Mouse (Mus musculus): Measurements from ENCODE around the gene Dner. TPM values are rescaled to one million over a fixed set of nuclear protein-coding genes. Genes with fewer than 3 reads are reported as not detected.

Gene Dner
- polyA plus RNA-seq, 1 experiment from 2014 or later, result 0.05 TPM

DNA sequence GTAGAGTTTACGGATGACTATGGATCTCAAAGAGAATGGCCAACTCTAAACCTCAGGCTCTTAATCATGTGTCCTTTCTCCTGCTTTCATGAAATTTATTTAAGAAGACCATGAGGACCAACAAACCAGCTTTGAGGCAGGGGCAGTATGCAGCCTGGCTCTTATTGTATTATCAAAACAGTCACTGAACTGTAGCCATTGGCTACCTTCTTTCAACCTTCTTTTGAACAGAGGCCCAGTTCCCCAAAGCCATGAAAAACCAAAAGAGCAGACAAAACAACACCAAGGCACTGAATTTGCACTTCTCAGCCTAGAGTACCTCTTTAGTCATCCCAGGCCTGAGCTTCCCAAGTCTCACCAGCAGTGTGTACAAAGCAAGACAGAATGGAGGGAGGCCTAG is 207.5 kb downstream of the Dner start:
- no peak overlapping the region for H3K4me2 ChIP-seq (ENCODE audit: low read depth, low read length)
- H3K9ac ChIP-seq (ENCODE audit: low read depth, low read length), result no peak overlapping the region
- H3K9me3 ChIP-seq (replicated peaks; ENCODE audit: control insufficient read depth, low read length), result no peaks in the 10 kb centered on the region
- no peak overlapping the region for H3K27ac ChIP-seq (ENCODE audit: low read length)
- 77% methylated on average over 1 of the region's 1 CpGs for WGBS (ENCODE audit: insufficient replicate concordance)
- no peaks in the 10 kb centered on the region for H3K36me3 ChIP-seq (ENCODE audit: control insufficient read depth, insufficient read depth)
- ATAC-seq (ENCODE audit: low read depth), result no peak
- H3K4me3 ChIP-seq (ENCODE audit: low read depth, low read length), result no peak overlapping the region
- no peaks in the 10 kb centered on the region for H3K4me1 ChIP-seq (ENCODE audit: control insufficient read depth, low read depth, low read length)
- H3K27me3 ChIP-seq (ENCODE audit: control insufficient read depth, insufficient read depth, low read depth, low read length), result no peaks in the 10 kb centered on the region

DNA sequence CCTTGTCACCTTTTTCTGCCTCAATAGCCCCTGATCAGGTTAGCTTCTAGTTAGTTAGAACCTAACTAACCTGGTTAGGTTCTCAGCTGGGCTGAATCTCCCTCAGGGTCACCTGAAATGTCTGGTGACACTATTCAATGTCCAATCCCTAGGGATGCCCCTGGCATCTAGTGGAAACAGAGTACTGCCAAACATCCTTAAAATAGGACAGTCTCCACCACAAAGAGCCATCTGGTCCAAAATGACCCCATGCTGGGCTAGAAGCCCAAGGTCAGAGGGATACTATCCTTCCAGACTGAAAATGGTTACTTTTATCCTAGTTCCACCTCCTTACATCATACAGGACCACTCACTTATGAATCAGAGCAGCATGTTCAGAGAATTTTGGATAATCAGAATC is 211.0 kb downstream of the Dner start:
- no peak overlapping the region for H3K4me2 ChIP-seq (ENCODE audit: low read depth, low read length)

GRCm38 (mm10) chr1:84484577-84484976 is 211.4 kb downstream of the Dner start:
- Histone ChIP-seq H3K27me3 (ENCODE audit: control insufficient read depth, insufficient read depth, low read depth, low read length) (no peaks in the 10 kb centered on the region), H3K9ac (ENCODE audit: low read depth, low read length) (no peak overlapping the region), H3K27ac (ENCODE audit: low read length) (no peak overlapping the region), H3K4me3 (ENCODE audit: low read depth, low read length) (no peak overlapping the region), H3K4me1 (ENCODE audit: control insufficient read depth, low read depth, low read length) (no peaks in the 10 kb centered on the region), H3K36me3 (ENCODE audit: control insufficient read depth, insufficient read depth) (no peaks in the 10 kb centered on the region), H3K9me3 (replicated peaks; ENCODE audit: control insufficient read depth, low read length) (no peaks in the 10 kb centered on the region), H3K4me2 (ENCODE audit: low read depth, low read length) (no peak overlapping the region)
- no peak for ATAC-seq (ENCODE audit: low read depth)
- WGBS (ENCODE audit: insufficient replicate concordance), result 65% methylated on average over 3 of the region's 3 CpGs

More for the DNA sequence above, 211.0 kb downstream of the Dner start:
- Histone ChIP-seq H3K9me3 (replicated peaks; ENCODE audit: control insufficient read depth, low read length) (no peaks in the 10 kb centered on the region), H3K36me3 (ENCODE audit: control insufficient read depth, insufficient read depth) (no peaks in the 10 kb centered on the region), H3K4me1 (ENCODE audit: control insufficient read depth, low read depth, low read length) (no peaks in the 10 kb centered on the region), H3K4me3 (ENCODE audit: low read depth, low read length) (no peak overlapping the region), H3K27ac (ENCODE audit: low read length) (no peak overlapping the region), H3K9ac (ENCODE audit: low read depth, low read length) (no peak overlapping the region), H3K27me3 (ENCODE audit: control insufficient read depth, insufficient read depth, low read depth, low read length) (no peaks in the 10 kb centered on the region)
- no peak for ATAC-seq (ENCODE audit: low read depth)

GRCm38 (mm10) chr1:84479976-84480375 is 216.0 kb downstream of the Dner start:
- Histone ChIP-seq H3K9me3 (replicated peaks; ENCODE audit: control insufficient read depth, low read length) (no peaks in the 10 kb centered on the region), H3K9ac (ENCODE audit: low read depth, low read length) (no peak overlapping the region), H3K4me2 (ENCODE audit: low read depth, low read length) (no peak overlapping the region), H3K36me3 (ENCODE audit: control insufficient read depth, insufficient read depth) (no peaks in the 10 kb centered on the region), H3K4me1 (ENCODE audit: control insufficient read depth, low read depth, low read length) (no peaks in the 10 kb centered on the region), H3K27me3 (ENCODE audit: control insufficient read depth, insufficient read depth, low read depth, low read length) (no peaks in the 10 kb centered on the region), H3K4me3 (ENCODE audit: low read depth, low read length) (no peak overlapping the region), H3K27ac (ENCODE audit: low read length) (no peak overlapping the region)
- WGBS (ENCODE audit: insufficient replicate concordance), result 74% methylated on average over 8 of the region's 8 CpGs
- ATAC-seq (ENCODE audit: low read depth), result no peak

DNA sequence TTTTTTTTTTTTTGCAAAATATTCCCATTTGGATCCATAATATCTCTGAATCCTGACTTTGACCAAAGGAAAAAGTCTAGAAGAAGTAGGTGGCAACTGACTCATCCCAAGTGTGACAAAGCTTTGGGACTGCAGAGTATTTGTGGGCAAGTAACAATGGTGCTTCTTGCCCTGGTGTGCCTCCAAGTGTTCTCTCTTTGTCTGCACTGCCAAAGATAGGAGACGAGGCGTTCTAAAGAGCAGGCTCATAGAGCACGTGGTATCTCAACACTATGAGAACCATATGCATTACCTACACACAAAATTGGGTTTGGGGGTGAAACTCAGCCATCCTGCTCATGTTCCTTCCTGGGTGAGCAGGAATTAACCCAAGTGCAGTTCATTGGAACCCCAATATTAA is 221.7 kb downstream of the Dner start:
- no peak for ATAC-seq (ENCODE audit: low read depth)
- no peak overlapping the region for H3K9ac ChIP-seq (ENCODE audit: low read depth, low read length)
- WGBS (ENCODE audit: insufficient replicate concordance), result 61% methylated on average over 3 of the region's 3 CpGs
- H3K4me3 ChIP-seq (ENCODE audit: low read depth, low read length), result no peak overlapping the region
- H3K9me3 ChIP-seq (replicated peaks; ENCODE audit: control insufficient read depth, low read length), result no peaks in the 10 kb centered on the region
- no peaks in the 10 kb centered on the region for H3K36me3 ChIP-seq (ENCODE audit: control insufficient read depth, insufficient read depth)
- H3K4me1 ChIP-seq (ENCODE audit: control insufficient read depth, low read depth, low read length), result no peaks in the 10 kb centered on the region
- no peaks in the 10 kb centered on the region for H3K27me3 ChIP-seq (ENCODE audit: control insufficient read depth, insufficient read depth, low read depth, low read length)
- H3K27ac ChIP-seq (ENCODE audit: low read length), result no peak overlapping the region
- H3K4me2 ChIP-seq (ENCODE audit: low read depth, low read length), result no peak overlapping the region

DNA sequence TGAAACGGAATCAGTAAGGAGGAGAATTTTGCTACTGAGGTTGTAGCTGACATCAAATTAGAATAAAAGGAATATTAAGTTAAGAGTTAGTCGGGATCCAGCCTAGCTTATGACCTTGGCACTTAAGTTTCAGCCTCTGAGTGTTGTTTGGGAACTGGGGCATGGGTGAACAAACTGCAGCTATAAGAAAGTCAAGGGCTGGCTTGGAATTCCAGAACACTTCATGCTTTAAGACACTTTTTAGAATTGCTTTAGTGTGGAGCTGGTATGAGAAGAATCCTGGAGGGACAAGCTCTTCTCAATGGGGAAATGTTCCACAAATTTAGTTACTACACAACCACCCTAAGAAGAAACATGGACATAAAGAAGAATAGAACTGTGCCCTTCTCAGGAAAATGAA is 223.8 kb downstream of the Dner start:
- WGBS (ENCODE audit: insufficient replicate concordance), result 56% methylated on average over 2 of the region's 2 CpGs
- ATAC-seq (ENCODE audit: low read depth), result no peak
- no peak overlapping the region for H3K27ac ChIP-seq (ENCODE audit: low read length)
- H3K4me2 ChIP-seq (ENCODE audit: low read depth, low read length), result no peak overlapping the region
- no peaks in the 10 kb centered on the region for H3K36me3 ChIP-seq (ENCODE audit: control insufficient read depth, insufficient read depth)
- H3K4me3 ChIP-seq (ENCODE audit: low read depth, low read length), result no peak overlapping the region
- H3K9me3 ChIP-seq (replicated peaks; ENCODE audit: control insufficient read depth, low read length), result no peaks in the 10 kb centered on the region
- H3K27me3 ChIP-seq (ENCODE audit: control insufficient read depth, insufficient read depth, low read depth, low read length), result no peaks in the 10 kb centered on the region
- H3K9ac ChIP-seq (ENCODE audit: low read depth, low read length), result no peak overlapping the region
- no peaks in the 10 kb centered on the region for H3K4me1 ChIP-seq (ENCODE audit: control insufficient read depth, low read depth, low read length)

DNA sequence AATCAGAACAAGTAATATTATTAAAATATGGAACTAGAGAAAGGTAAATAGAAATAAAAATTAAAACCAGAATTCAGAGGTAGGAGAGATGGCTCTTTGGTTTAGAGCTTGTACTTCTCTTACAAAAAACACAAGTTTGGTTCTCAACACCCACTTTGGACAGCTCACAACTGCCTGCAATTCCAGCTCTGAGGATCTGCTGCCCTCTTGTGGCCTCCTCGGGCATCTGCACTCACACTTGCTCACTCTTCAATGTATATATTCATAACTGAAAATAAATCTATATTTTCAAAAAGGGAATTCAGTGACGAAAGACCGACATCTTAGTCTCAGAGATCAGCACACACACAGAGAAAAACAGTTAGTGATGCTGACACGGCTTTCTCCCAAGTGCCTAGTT is 225.7 kb downstream of the Dner start:
- Histone ChIP-seq H3K9me3 (replicated peaks; ENCODE audit: control insufficient read depth, low read length) (no peaks in the 10 kb centered on the region), H3K36me3 (ENCODE audit: control insufficient read depth, insufficient read depth) (no peaks in the 10 kb centered on the region), H3K27ac (ENCODE audit: low read length) (no peak overlapping the region), H3K4me3 (ENCODE audit: low read depth, low read length) (no peak overlapping the region), H3K4me2 (ENCODE audit: low read depth, low read length) (no peak overlapping the region), H3K27me3 (ENCODE audit: control insufficient read depth, insufficient read depth, low read depth, low read length) (no peaks in the 10 kb centered on the region), H3K4me1 (ENCODE audit: control insufficient read depth, low read depth, low read length) (no peaks in the 10 kb centered on the region), H3K9ac (ENCODE audit: low read depth, low read length) (no peak overlapping the region)
- no peak for ATAC-seq (ENCODE audit: low read depth)
- 58% methylated on average over 4 of the region's 4 CpGs for WGBS (ENCODE audit: insufficient replicate concordance)

GRCm38 (mm10) chr1:84467664-84468063 is 228.4 kb downstream of the Dner start:
- ATAC-seq (ENCODE audit: low read depth), result no peak

DNA sequence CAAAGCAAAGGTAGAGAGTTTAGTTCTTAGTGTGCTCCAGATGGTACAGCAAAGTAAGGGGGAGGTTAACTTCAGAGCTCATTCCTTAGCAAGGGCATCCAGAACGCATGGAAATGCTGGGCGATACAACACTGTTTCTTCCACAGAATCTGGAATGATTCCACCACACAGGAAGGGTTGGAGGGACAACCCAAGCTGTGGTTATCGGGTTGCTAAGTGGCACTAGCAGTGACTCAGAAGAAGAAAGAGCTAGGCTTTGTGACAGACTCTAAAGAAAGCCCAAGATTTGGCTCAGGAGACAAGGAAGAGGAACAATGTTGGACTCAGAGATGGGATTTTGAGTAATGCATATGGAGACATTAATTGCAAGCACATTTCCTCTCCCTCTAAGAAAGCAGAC is 231.3 kb downstream of the Dner start:
- WGBS (ENCODE audit: insufficient replicate concordance), result 57% methylated on average over 3 of the region's 3 CpGs
- Histone ChIP-seq H3K27me3 (ENCODE audit: control insufficient read depth, insufficient read depth, low read depth, low read length) (no peaks in the 10 kb centered on the region), H3K4me3 (ENCODE audit: low read depth, low read length) (no peak overlapping the region), H3K36me3 (ENCODE audit: control insufficient read depth, insufficient read depth) (no peaks in the 10 kb centered on the region), H3K4me1 (ENCODE audit: control insufficient read depth, low read depth, low read length) (no peaks in the 10 kb centered on the region), H3K9ac (ENCODE audit: low read depth, low read length) (no peak overlapping the region), H3K9me3 (replicated peaks; ENCODE audit: control insufficient read depth, low read length) (no peaks in the 10 kb centered on the region), H3K27ac (ENCODE audit: low read length) (no peak overlapping the region), H3K4me2 (ENCODE audit: low read depth, low read length) (no peak overlapping the region)
- no peak for ATAC-seq (ENCODE audit: low read depth)

More at GRCm38 (mm10) chr1:84467664-84468063, 228.4 kb downstream of the Dner start:
- no peak overlapping the region for H3K27ac ChIP-seq (ENCODE audit: low read length)
- no peak overlapping the region for H3K4me3 ChIP-seq (ENCODE audit: low read depth, low read length)
- H3K36me3 ChIP-seq (ENCODE audit: control insufficient read depth, insufficient read depth), result no peaks in the 10 kb centered on the region
- 55% methylated on average over 3 of the region's 3 CpGs for WGBS (ENCODE audit: insufficient replicate concordance)
- H3K27me3 ChIP-seq (ENCODE audit: control insufficient read depth, insufficient read depth, low read depth, low read length), result no peaks in the 10 kb centered on the region
- no peak overlapping the region for H3K9ac ChIP-seq (ENCODE audit: low read depth, low read length)
- no peak overlapping the region for H3K4me2 ChIP-seq (ENCODE audit: low read depth, low read length)
- no peaks in the 10 kb centered on the region for H3K4me1 ChIP-seq (ENCODE audit: control insufficient read depth, low read depth, low read length)
- H3K9me3 ChIP-seq (replicated peaks; ENCODE audit: control insufficient read depth, low read length), result no peaks in the 10 kb centered on the region

Measured in liver, embryonic 16.5 days (tissue).